Mouse (Mus musculus): ENCODE measurements around the gene Klhdc10. TPM values are rescaled to one million over a fixed set of nuclear protein-coding genes. Genes with fewer than 3 reads are reported as not detected.

Klhdc10 gene
- polyA plus RNA-seq, 1 experiment from 2014 or later = 29.4 TPM

DNA sequence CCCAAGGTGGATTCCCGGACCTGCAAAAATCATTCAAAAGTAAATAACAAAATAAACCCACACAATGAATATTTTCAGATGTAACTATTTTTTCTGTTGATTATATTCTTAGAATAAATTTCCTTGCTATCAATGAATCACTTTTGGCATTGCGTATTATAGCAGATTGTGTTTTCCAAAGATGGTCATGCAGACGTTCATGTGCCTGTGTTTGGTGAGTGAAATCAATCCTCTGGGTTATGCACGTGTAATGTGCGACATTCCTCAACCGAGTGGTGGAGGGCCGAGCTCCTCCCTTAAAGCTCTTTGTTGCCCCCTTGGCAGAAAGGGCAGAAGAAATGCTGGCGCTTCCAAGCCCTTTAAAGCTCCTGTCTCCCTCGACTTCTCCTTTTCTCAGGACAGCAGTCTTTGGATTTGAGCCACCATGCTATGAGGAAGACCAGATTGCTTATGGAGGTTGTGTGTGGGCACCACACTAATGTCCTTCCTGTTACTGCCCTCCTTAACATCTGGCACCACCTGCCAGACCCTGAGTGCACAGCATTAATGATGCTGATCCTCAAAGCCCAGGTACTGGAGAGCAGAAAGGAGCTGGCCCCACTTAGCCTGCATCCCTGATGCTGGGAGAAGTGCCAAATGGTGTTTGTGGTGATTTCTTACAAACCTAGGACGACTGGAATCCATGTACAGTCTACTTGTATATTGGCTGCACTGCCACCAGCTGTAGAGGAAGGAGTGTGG is 74.5 kb downstream of the Klhdc10 start:
- 0 out of 2 replicates have a peak, but pooled peaks cover 5% of the 10 kb centered on the region for H3K4me1 ChIP-seq
- no peak overlapping the region for H3K4me3 ChIP-seq (replicated peaks)
- no peaks in the 10 kb centered on the region for H3K27me3 ChIP-seq (replicated peaks)
- ATAC-seq (ENCODE audit: low FRiP score) = no peak
- no peak overlapping the region; the same call in 1 of the 2 replicates for H3K27ac ChIP-seq (replicated peaks)
- H3K9ac ChIP-seq (replicated peaks) = no peak overlapping the region
- H3K9me3 ChIP-seq (replicated peaks) = no peaks in the 10 kb centered on the region
- no peaks in the 10 kb centered on the region for H3K36me3 ChIP-seq
- no peak overlapping the region for H3K4me2 ChIP-seq
- 70% methylated on average over 10 of the region's 10 CpGs for WGBS

DNA sequence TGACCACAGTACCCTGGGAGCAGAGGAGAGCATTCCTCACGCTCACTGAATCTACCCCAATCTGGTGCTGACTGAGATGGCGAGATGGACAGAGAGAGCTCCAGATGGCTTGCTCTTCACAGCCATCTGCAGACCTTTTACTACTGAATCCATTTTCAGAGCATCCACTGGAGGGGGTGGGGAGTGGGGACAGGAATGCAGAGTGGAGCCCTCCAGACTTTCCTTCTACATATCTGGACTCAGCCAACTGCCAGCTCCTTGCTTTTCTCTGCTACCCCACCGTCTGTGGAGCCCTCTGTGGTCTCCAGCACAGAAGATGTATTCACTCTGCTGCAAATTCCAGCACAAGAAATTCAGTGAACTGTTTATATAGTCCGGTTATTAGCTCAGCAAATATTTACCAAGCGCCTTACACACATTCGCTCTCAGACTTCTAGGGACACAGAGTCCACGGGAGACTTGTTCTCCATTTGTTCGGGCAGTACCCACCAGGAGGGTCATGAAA is 75.6 kb downstream of the Klhdc10 start:
- 0 out of 2 replicates have a peak, but pooled peaks cover 5% of the 10 kb centered on the region for H3K4me1 ChIP-seq
- no peaks in the 10 kb centered on the region for H3K27me3 ChIP-seq (replicated peaks)
- no peaks in the 10 kb centered on the region for H3K36me3 ChIP-seq
- H3K27ac ChIP-seq (replicated peaks) = no peak overlapping the region
- no peak overlapping the region for H3K4me3 ChIP-seq (replicated peaks)
- H3K9me3 ChIP-seq (replicated peaks) = no peaks in the 10 kb centered on the region
- no peak overlapping the region for H3K9ac ChIP-seq (replicated peaks)
- WGBS = 82% methylated on average over 8 of the region's 8 CpGs
- H3K4me2 ChIP-seq = no peak overlapping the region
- no peak for ATAC-seq (ENCODE audit: low FRiP score)

DNA sequence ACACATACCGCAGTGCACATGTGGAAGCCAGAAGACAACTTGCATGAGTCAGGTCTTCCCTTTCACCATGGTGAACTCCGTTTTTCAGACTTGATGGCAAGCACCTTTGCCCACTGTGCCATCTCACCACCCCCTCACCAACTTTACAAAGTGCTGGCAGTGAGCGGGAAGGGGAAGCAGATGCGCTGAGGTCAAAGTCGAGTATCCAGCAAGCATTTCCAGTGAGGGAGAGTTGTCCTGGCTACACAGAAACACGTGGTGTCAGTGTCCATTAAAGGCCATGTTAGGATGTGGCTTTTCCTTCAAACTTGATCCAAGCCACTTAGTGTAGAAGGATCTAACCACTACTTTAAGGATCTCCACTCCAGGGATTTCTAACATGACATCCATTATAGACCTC is 76.1 kb downstream of the Klhdc10 start:
- Histone ChIP-seq H3K36me3 (no peaks in the 10 kb centered on the region), H3K9me3 (replicated peaks) (no peaks in the 10 kb centered on the region), H3K27me3 (replicated peaks) (no peaks in the 10 kb centered on the region), H3K4me1 (0 out of 2 replicates have a peak, but pooled peaks cover 5% of the 10 kb centered on the region), H3K27ac (replicated peaks) (no peak overlapping the region), H3K4me2 (no peak overlapping the region), H3K4me3 (replicated peaks) (no peak overlapping the region), H3K9ac (replicated peaks) (no peak overlapping the region)
- no peak for ATAC-seq (ENCODE audit: low FRiP score)
- 87% methylated on average over 6 of the region's 6 CpGs for WGBS

DNA sequence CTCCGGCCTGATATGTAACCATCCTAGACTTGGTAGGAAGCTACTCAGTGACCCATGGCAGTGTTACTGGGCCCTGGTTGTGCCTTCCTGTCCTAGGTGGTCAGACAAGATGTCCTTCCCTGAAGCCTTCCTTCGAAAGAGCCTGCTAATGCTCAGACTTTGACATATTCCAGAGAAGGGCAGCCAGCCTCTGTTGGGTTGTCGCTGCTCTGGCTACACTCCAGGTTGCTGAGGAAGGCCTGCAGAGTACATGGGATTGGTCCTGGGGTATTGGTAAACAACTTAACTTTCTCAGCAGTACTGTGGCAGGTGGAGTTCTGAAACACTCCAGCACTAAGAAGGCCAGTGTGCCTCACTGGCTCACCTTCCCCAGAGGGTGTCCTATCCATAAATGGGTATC is 77.8 kb downstream of the Klhdc10 start:
- H3K27me3 ChIP-seq (replicated peaks) = no peaks in the 10 kb centered on the region
- WGBS = 92% methylated on average over 3 of the region's 3 CpGs
- peaks cover 8% of the 10 kb centered on the region; the same call in 1 of the 2 replicates for H3K36me3 ChIP-seq
- no peak overlapping the region for H3K4me3 ChIP-seq (replicated peaks)
- no peak for ATAC-seq (ENCODE audit: low FRiP score)
- no peak overlapping the region for H3K9ac ChIP-seq (replicated peaks)
- H3K9me3 ChIP-seq (replicated peaks) = no peaks in the 10 kb centered on the region
- H3K4me2 ChIP-seq = no peak overlapping the region
- H3K4me1 ChIP-seq = 0 out of 2 replicates have a peak, but pooled peaks cover 5% of the 10 kb centered on the region
- no peak overlapping the region for H3K27ac ChIP-seq (replicated peaks)

DNA sequence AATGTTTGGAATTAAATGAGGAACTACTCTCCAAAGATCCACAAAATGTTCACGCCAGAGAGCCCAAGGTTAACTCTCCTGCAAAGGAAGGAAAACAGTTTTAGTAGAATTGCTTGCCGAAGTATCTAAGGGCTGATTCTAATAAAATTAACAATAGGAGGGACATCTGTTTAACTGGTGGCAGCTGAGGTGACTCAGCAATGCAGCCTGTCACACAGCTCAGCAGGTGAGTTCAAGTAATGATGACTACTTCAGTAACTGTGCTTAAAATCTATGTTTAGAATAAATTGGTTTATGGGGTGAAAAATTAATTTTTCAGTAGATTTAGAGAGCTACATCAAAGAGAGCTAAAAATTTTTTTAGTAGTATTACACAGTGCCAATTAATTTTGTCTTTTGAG is 81.2 kb downstream of the Klhdc10 start:
- H3K4me3 ChIP-seq (replicated peaks) = no peak overlapping the region
- ATAC-seq (ENCODE audit: low FRiP score) = no peak
- no peak overlapping the region for H3K4me2 ChIP-seq
- no peaks in the 10 kb centered on the region for H3K27me3 ChIP-seq (replicated peaks)
- H3K9me3 ChIP-seq (replicated peaks) = no peaks in the 10 kb centered on the region
- H3K36me3 ChIP-seq = peaks cover 33% of the 10 kb centered on the region
- 0 out of 2 replicates have a peak, but pooled peaks cover 5% of the 10 kb centered on the region for H3K4me1 ChIP-seq
- WGBS = 80% methylated on average over 2 of the region's 2 CpGs
- H3K9ac ChIP-seq (replicated peaks) = no peak overlapping the region
- no peak overlapping the region; the same call in 1 of the 2 replicates for H3K27ac ChIP-seq (replicated peaks)

DNA sequence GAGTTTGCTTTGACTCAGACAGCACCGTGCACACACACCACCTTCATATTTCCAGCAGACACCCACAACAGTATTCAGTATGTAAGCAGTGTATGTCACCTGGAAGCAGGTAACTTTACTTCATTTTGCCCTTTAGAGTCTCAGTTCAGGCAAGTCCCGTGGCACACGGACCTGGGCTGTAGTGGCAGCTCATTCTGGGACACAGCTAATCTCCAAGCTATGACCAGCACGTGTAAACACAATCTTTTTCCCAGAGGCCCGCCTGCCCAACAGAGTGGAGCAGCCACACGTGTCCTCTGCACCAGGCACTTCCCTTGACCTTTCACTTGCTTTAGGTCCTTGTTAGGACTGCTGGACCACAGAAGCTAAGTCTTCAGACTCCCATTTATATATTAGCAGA is 84.8 kb downstream of the Klhdc10 start:
- Histone ChIP-seq H3K9me3 (replicated peaks) (no peaks in the 10 kb centered on the region), H3K4me1 (no peaks in the 10 kb centered on the region), H3K4me2 (no peak overlapping the region), H3K4me3 (replicated peaks) (no peak overlapping the region), H3K27me3 (replicated peaks) (no peaks in the 10 kb centered on the region), H3K36me3 (peaks cover 49% of the 10 kb centered on the region), H3K27ac (replicated peaks) (no peak overlapping the region), H3K9ac (replicated peaks) (no peak overlapping the region)
- 91% methylated on average over 6 of the region's 6 CpGs for WGBS
- no peak for ATAC-seq (ENCODE audit: low FRiP score)

DNA sequence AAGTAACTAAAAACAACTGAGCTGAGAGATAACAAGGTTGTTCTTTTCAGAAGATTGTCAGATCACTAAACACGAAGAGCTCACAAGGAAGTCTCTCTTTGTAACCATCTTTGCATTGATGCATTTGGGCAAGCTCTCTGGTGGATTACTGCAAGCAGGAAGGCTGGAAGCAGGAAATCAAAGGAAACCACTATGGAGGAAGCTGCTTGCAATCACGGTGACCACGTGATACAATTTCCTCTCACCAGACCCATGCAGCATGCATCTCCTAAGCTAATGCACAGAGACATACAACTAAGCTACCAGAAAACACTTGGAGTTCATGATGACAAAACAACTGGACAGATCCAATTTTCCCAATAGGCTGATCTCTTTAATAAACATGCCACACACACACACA is 97.4 kb downstream of the Klhdc10 start:
- Histone ChIP-seq H3K9ac (replicated peaks) (no peak overlapping the region), H3K9me3 (replicated peaks) (no peaks in the 10 kb centered on the region), H3K4me1 (no peaks in the 10 kb centered on the region), H3K4me2 (no peak overlapping the region), H3K36me3 (peaks cover 18% of the 10 kb centered on the region), H3K27ac (replicated peaks) (no peak overlapping the region), H3K4me3 (replicated peaks) (no peak overlapping the region), H3K27me3 (replicated peaks) (no peaks in the 10 kb centered on the region)
- no peak for ATAC-seq (ENCODE audit: low FRiP score)
- WGBS = 94% methylated on average over 3 of the region's 3 CpGs

Other genes with a start within 250 kb of the Klhdc10 start
- gene Ube2h, start 97.3 kb upstream of the Klhdc10 start, polyA plus RNA-seq (2015; fragmentation: Nextera tagmentation; extraction: Ambion mirVana) = 47.9 and 53.9 TPM in 2 replicates
- gene Zc3hc1, start 10.8 kb upstream of the Klhdc10 start, polyA plus RNA-seq (2015; fragmentation: Nextera tagmentation; extraction: Ambion mirVana) = 56.2 and 59.2 TPM in 2 replicates
- gene Tmem209, start 107.9 kb downstream of the Klhdc10 start, polyA plus RNA-seq (2015; fragmentation: Nextera tagmentation; extraction: Ambion mirVana) = 21.1 and 29.6 TPM in 2 replicates
- gene Ssmem1, start 108.0 kb downstream of the Klhdc10 start, polyA plus RNA-seq (2015; fragmentation: Nextera tagmentation; extraction: Ambion mirVana) = not detected in 2 replicates
- gene Cpa2, start 139.7 kb downstream of the Klhdc10 start, polyA plus RNA-seq (2015; fragmentation: Nextera tagmentation; extraction: Ambion mirVana) = 11.3 and 20.3 TPM in 2 replicates
- 0.54 and 0.75 TPM in 2 replicates for gene Cpa4, start 166.5 kb downstream of the Klhdc10 start, polyA plus RNA-seq (2015; fragmentation: Nextera tagmentation; extraction: Ambion mirVana)
- gene Cpa5, start 209.1 kb downstream of the Klhdc10 start, polyA plus RNA-seq (2015; fragmentation: Nextera tagmentation; extraction: Ambion mirVana) = 0.11 TPM in 1 of 2 replicates, not detected in the other
- gene Cpa1, start 237.3 kb downstream of the Klhdc10 start, polyA plus RNA-seq (2015; fragmentation: Nextera tagmentation; extraction: Ambion mirVana) = 0.50 and 7.6 TPM in 2 replicates

Data from neural tube, embryonic 15.5 days (tissue).